In genomic region chr4:9135481-9136187, GRCm38 (mm10) we compare ENCODE assay signal across 8 mouse cellular contexts.
DNase-seq lines count a peak whose midpoint lies in the region; ATAC-seq and TF ChIP-seq lines count a peak whose summit lies in the region.

No protein-coding gene starts in this region.

- H3K4me2 ChIP-seq in embryonic facial prominence, embryonic 15.5 days (replicated peaks), result peak overlapping the region; percentile 69
- H3K4me2 ChIP-seq in kidney, embryonic 14.5 days (replicated peaks; ENCODE audit: low read depth, low read length), result peak overlapping the region; percentile 51
- H3K4me2 ChIP-seq in limb, embryonic 14.5 days (replicated peaks; ENCODE audit: low read depth, low read length, severe bottlenecking), result peak overlapping the region; percentile 53
- H3K4me2 ChIP-seq in midbrain, postnatal 0 days (ENCODE audit: low read depth, low read length, poor library complexity, severe bottlenecking), result peak overlapping the region; percentile 44

- no peak overlapping the region for H3K4me3 ChIP-seq in bone marrow, adult 2 months (replicated peaks; ENCODE audit: control insufficient read depth, low read depth, low read length)
- H3K4me3 ChIP-seq in embryonic facial prominence, embryonic 15.5 days (replicated peaks), result peak overlapping the region; percentile 35
- H3K4me3 ChIP-seq in heart, embryonic 10.5 days, result peak overlapping the region; percentile 49
- H3K4me3 ChIP-seq in kidney, embryonic 14.5 days (ENCODE audit: low read length), result peak overlapping the region; percentile 30
- H3K4me3 ChIP-seq in limb, embryonic 14.5 days (replicated peaks; ENCODE audit: low read length), result peak overlapping the region; percentile 23
- H3K4me3 ChIP-seq in midbrain, postnatal 0 days (ENCODE audit: low read depth, low read length), result 0 out of 2 replicates have a peak overlapping the region, but pooled peaks have one; percentile 15

- DNase-seq in A20 (ENCODE audit: low read depth, low spot score), result peak; percentile 82
- DNase-seq in heart, embryonic 10.5 days (ENCODE audit: low spot score), result peak; percentile 93
- peak; percentile 84 for DNase-seq in limb, embryonic 14.5 days (ENCODE audit: low spot score)
- DNase-seq in midbrain, postnatal 0 days (ENCODE audit: low spot score), result peak; percentile 96
- peak; percentile 76 to 92 for DNase-seq in spleen, postnatal 10 days (ENCODE audit: low spot score in 2 of 2)

- H3K27ac ChIP-seq in bone marrow, adult 2 months (ENCODE audit: control insufficient read depth, insufficient read depth, low read depth, low read length, poor library complexity), result no peak overlapping the region
- H3K27ac ChIP-seq in embryonic facial prominence, embryonic 15.5 days (replicated peaks), result no peak overlapping the region
- H3K27ac ChIP-seq in heart, embryonic 10.5 days, result peak overlapping the region; percentile 78
- no peak overlapping the region for H3K27ac ChIP-seq in kidney, embryonic 14.5 days (ENCODE audit: low read depth, low read length)
- H3K27ac ChIP-seq in limb, embryonic 14.5 days (replicated peaks; ENCODE audit: low read depth, low read length), result no peak overlapping the region
- peak overlapping the region; percentile 74 for H3K27ac ChIP-seq in midbrain, postnatal 0 days (ENCODE audit: low read depth, low read length)

- no peak overlapping the region for H3K9ac ChIP-seq in embryonic facial prominence, embryonic 15.5 days
- H3K9ac ChIP-seq in kidney, embryonic 14.5 days (ENCODE audit: low read depth, low read length), result no peak overlapping the region; the same call in 1 of the 2 replicates
- 0 out of 2 replicates have a peak overlapping the region, but pooled peaks have one; percentile 32 for H3K9ac ChIP-seq in limb, embryonic 14.5 days (ENCODE audit: low read depth, low read length, severe bottlenecking)
- H3K9ac ChIP-seq in midbrain, postnatal 0 days (replicated peaks; ENCODE audit: low read length, poor library complexity, severe bottlenecking), result peak overlapping the region; percentile 45; the same call in 1 of the 2 replicates

- ATAC-seq in embryonic facial prominence, embryonic 15.5 days (ENCODE audit: insufficient number of reproducible peaks, low FRiP score, low TSS enrichment, low read depth), result peak; percentile 58; the same call in 1 of the 2 replicates
- peak; percentile 84 for ATAC-seq in kidney, embryonic 14.5 days (ENCODE audit: low FRiP score, low TSS enrichment)
- ATAC-seq in limb, embryonic 14.5 days (ENCODE audit: low FRiP score, low read depth), result peak; percentile 83
- ATAC-seq in midbrain, postnatal 0 days (ENCODE audit: low FRiP score), result peak; percentile 92

- WGBS in bone marrow, adult 2 months, result 13% methylated on average over 21 of the region's 21 CpGs
- WGBS in embryonic facial prominence, embryonic 15.5 days, result 9% methylated on average over 21 of the region's 21 CpGs
- 10% methylated on average over 21 of the region's 21 CpGs for WGBS in heart, embryonic 10.5 days
- WGBS in kidney, embryonic 14.5 days, result 9% methylated on average over 21 of the region's 21 CpGs
- WGBS in limb, embryonic 14.5 days, result 12% methylated on average over 21 of the region's 21 CpGs
- 12% methylated on average over 21 of the region's 21 CpGs for WGBS in midbrain, postnatal 0 days

- TF ChIP-seq CTCF in bone marrow, adult 2 months (IDR thresholded peaks at IDR 0.05; ENCODE audit: control insufficient read depth, insufficient read depth, low read length), result peak; percentile 92
- peak; percentile 96 for TF ChIP-seq CTCF in midbrain, postnatal 0 days (IDR thresholded peaks at IDR 0.05)

- TF ChIP-seq POLR2A in bone marrow, adult 2 months (IDR thresholded peaks at IDR 0.05; ENCODE audit: borderline replicate concordance, control insufficient read depth, low read depth, low read length), result no peak
- no peak for TF ChIP-seq POLR2A in limb, embryonic 14.5 days (IDR thresholded peaks at IDR 0.05; ENCODE audit: borderline replicate concordance, extremely low read depth, insufficient read depth, insufficient read length)

- no peaks in the 10 kb centered on the region for H3K36me3 ChIP-seq in embryonic facial prominence, embryonic 15.5 days
- no peaks in the 10 kb centered on the region for H3K36me3 ChIP-seq in heart, embryonic 10.5 days
- no peaks in the 10 kb centered on the region for H3K36me3 ChIP-seq in kidney, embryonic 14.5 days (ENCODE audit: control insufficient read depth, insufficient read depth, low read length)
- no peaks in the 10 kb centered on the region for H3K36me3 ChIP-seq in limb, embryonic 14.5 days (ENCODE audit: control insufficient read depth, insufficient read depth, low read length)
- no peaks in the 10 kb centered on the region for H3K36me3 ChIP-seq in midbrain, postnatal 0 days (ENCODE audit: insufficient read depth, low read length)

- H3K9me3 ChIP-seq in embryonic facial prominence, embryonic 15.5 days (replicated peaks), result no peaks in the 10 kb centered on the region
- no peaks in the 10 kb centered on the region for H3K9me3 ChIP-seq in heart, embryonic 10.5 days
- no peaks in the 10 kb centered on the region for H3K9me3 ChIP-seq in kidney, embryonic 14.5 days (ENCODE audit: control insufficient read depth, low read length)
- H3K9me3 ChIP-seq in limb, embryonic 14.5 days (ENCODE audit: control insufficient read depth, low read length), result no peaks in the 10 kb centered on the region
- no peaks in the 10 kb centered on the region for H3K9me3 ChIP-seq in midbrain, postnatal 0 days (ENCODE audit: low read length)

- peaks cover 5% of the 10 kb centered on the region for H3K4me1 ChIP-seq in bone marrow, adult 2 months (ENCODE audit: control insufficient read depth, insufficient read depth, low read length)
- peaks cover 9% of the 10 kb centered on the region; the same call in 1 of the 2 replicates for H3K4me1 ChIP-seq in embryonic facial prominence, embryonic 15.5 days
- H3K4me1 ChIP-seq in heart, embryonic 10.5 days, result peaks cover 26% of the 10 kb centered on the region
- peaks cover 8% of the 10 kb centered on the region for H3K4me1 ChIP-seq in kidney, embryonic 14.5 days (ENCODE audit: control insufficient read depth, insufficient read depth, low read length)
- H3K4me1 ChIP-seq in limb, embryonic 14.5 days (ENCODE audit: control insufficient read depth, insufficient read depth, low read length), result no peaks in the 10 kb centered on the region
- H3K4me1 ChIP-seq in midbrain, postnatal 0 days (ENCODE audit: insufficient read depth, low read length), result peaks cover 9% of the 10 kb centered on the region; the same call in 1 of the 2 replicates

- peaks cover 3% of the 10 kb centered on the region; the same call in 1 of the 2 replicates for H3K27me3 ChIP-seq in embryonic facial prominence, embryonic 15.5 days
- no peaks in the 10 kb centered on the region for H3K27me3 ChIP-seq in heart, embryonic 10.5 days (ENCODE audit: insufficient read depth, poor library complexity, severe bottlenecking)
- H3K27me3 ChIP-seq in kidney, embryonic 14.5 days (ENCODE audit: control insufficient read depth, insufficient read depth, low read length), result no peaks in the 10 kb centered on the region
- H3K27me3 ChIP-seq in limb, embryonic 14.5 days (ENCODE audit: control insufficient read depth, insufficient read depth, low read length), result no peaks in the 10 kb centered on the region
- no peaks in the 10 kb centered on the region for H3K27me3 ChIP-seq in midbrain, postnatal 0 days (ENCODE audit: insufficient read depth, low read length)

Comparison
In these comparisons a context has a peak if more than half of its experiments do, and no peak if none do; other contexts are left out.
1. H3K27ac ChIP-seq: peak in heart, embryonic 10.5 days (single experiment) and midbrain, postnatal 0 days (single experiment); none in bone marrow, adult 2 months (single experiment), embryonic facial prominence, embryonic 15.5 days (single experiment), kidney, embryonic 14.5 days (single experiment) and limb, embryonic 14.5 days (single experiment).
2. H3K9ac ChIP-seq: peak in limb, embryonic 14.5 days (single experiment) and midbrain, postnatal 0 days (single experiment); none in embryonic facial prominence, embryonic 15.5 days (single experiment) and kidney, embryonic 14.5 days (single experiment).
3. Peak in every context shown above with its lines, with median percentiles within 50 percentile points of each other: DNase-seq, ATAC-seq and H3K4me2 ChIP-seq.